Mouse (Mus musculus) forebrain, embryonic 13.5 days (tissue): Measurements from ENCODE around the gene Hs1bp3. TPM values are rescaled to one million over a fixed set of nuclear protein-coding genes. Genes with fewer than 3 reads are reported as not detected.

Source experiments
- ATAC-seq: fragments of 200-750 bp; cut with Nextera tagmentation; 2 replicates; pipeline ENCODE4 v1.8.0; 2017
- H3K27ac ChIP-seq: fragments of 300-500 bp; sonication (generic); 2 replicates; pipeline ENCODE4 v1.5.1; 2015; ENCODE audit warnings: inconsistent platforms, mild to moderate bottlenecking, moderate library complexity
- H3K27me3 ChIP-seq: fragments of 300-500 bp; sonication (generic); 2 replicates; pipeline ENCODE4 v1.6.1; 2015; ENCODE audit warnings: mild to moderate bottlenecking, inconsistent platforms
- H3K36me3 ChIP-seq: fragments of 300-500 bp; sonication (generic); 2 replicates; pipeline ENCODE4 v1.6.1; 2015; ENCODE audit warnings: mild to moderate bottlenecking, inconsistent platforms; ENCODE audit not compliant: poor library complexity, severe bottlenecking
- H3K4me1 ChIP-seq: fragments of 300-500 bp; sonication (generic); 2 replicates; pipeline ENCODE4 v1.6.1; 2015; ENCODE audit warnings: inconsistent platforms
- H3K4me2 ChIP-seq: fragments of 300-500 bp; sonication (generic); 2 replicates; pipeline ENCODE4 v1.6.1; 2015; ENCODE audit warnings: inconsistent platforms, mild to moderate bottlenecking, moderate library complexity
- H3K4me3 ChIP-seq: fragments of 300-500 bp; sonication (generic); 2 replicates; pipeline ENCODE4 v1.5.1; 2015; ENCODE audit warnings: mild to moderate bottlenecking, inconsistent platforms
- H3K9ac ChIP-seq: fragments of 300-500 bp; sonication (generic); 2 replicates; pipeline ENCODE4 v1.6.1; 2015; ENCODE audit warnings: mild to moderate bottlenecking, inconsistent platforms
- H3K9me3 ChIP-seq: fragments of 300-500 bp; sonication (generic); replicated peaks from 2 replicates; pipeline ENCODE4 v1.6.1; 2016; ENCODE audit warnings: inconsistent platforms
- WGBS: fragments of 180-500 bp; shearing (Covaris S2); methylation state at CpG from one replicate; pipeline ENCODE4 v1.1.7; 2015; 5-methylcytosine and 5-hydroxymethylcytosine counted together
- polyA plus RNA-seq: library from polyadenylated mRNA; unstranded; fragments of >200 nt; fragmentation: Nextera tagmentation; extraction: Ambion mirVana; gene quantifications from 2 replicates; pipeline ENCODE4 v1.2.1, GENCODE M21; 2015

Gene Hs1bp3
- polyA plus RNA-seq, 1 experiment from 2014 or later, result 8.9 TPM

GRCm38 (mm10) chr12:8306432-8306831 lies 6.8 kb upstream of the Hs1bp3 start:
- Histone ChIP-seq H3K27me3 (peaks cover 64% of the 10 kb centered on the region), H3K4me3 (no peak overlapping the region), H3K27ac (no peak overlapping the region), H3K9ac (no peak overlapping the region), H3K9me3 (no peaks in the 10 kb centered on the region), H3K36me3 (no peaks in the 10 kb centered on the region), H3K4me2 (no peak overlapping the region), H3K4me1 (peaks cover 11% of the 10 kb centered on the region)
- peak; percentile 61 for ATAC-seq
- WGBS, result 5% methylated on average over 5 of the region's 5 CpGs

GRCm38 (mm10) chr12:8306910-8307309 lies 6.3 kb upstream of the Hs1bp3 start:
- no peak overlapping the region for H3K27ac ChIP-seq
- ATAC-seq, result no peak; the same call in 1 of the 2 replicates
- no peak overlapping the region for H3K4me3 ChIP-seq
- no peak overlapping the region for H3K4me2 ChIP-seq
- peaks cover 6% of the 10 kb centered on the region for H3K4me1 ChIP-seq
- H3K9ac ChIP-seq, result no peak overlapping the region
- no peaks in the 10 kb centered on the region for H3K36me3 ChIP-seq
- peaks cover 64% of the 10 kb centered on the region for H3K27me3 ChIP-seq
- WGBS, result 55% methylated on average over 1 of the region's 1 CpGs
- no peaks in the 10 kb centered on the region for H3K9me3 ChIP-seq

- Histone ChIP-seq H3K36me3 (no peaks in the 10 kb centered on the region), H3K27me3 (peaks cover 30% of the 10 kb centered on the region), H3K4me2 (no peak overlapping the region), H3K9ac (no peak overlapping the region), H3K4me3 (no peak overlapping the region), H3K4me1 (peaks cover 11% of the 10 kb centered on the region), H3K27ac (no peak overlapping the region), H3K9me3 (no peaks in the 10 kb centered on the region)
- WGBS, result 30% methylated on average over 17 of the region's 17 CpGs
- ATAC-seq, result no peak
Measured at GRCm38 (mm10) chr12:8310992-8311391, 2.2 kb upstream of the Hs1bp3 start.

GRCm38 (mm10) chr12:8312266-8312665 lies 966 bp upstream of the Hs1bp3 start:
- H3K27me3 ChIP-seq, result peaks cover 24% of the 10 kb centered on the region
- H3K9ac ChIP-seq, result no peak overlapping the region
- no peaks in the 10 kb centered on the region for H3K9me3 ChIP-seq
- no peak overlapping the region for H3K4me2 ChIP-seq
- peaks cover 11% of the 10 kb centered on the region for H3K4me1 ChIP-seq
- WGBS, result 88% methylated on average over 4 of the region's 4 CpGs
- no peaks in the 10 kb centered on the region for H3K36me3 ChIP-seq
- no peak for ATAC-seq
- H3K27ac ChIP-seq, result no peak overlapping the region
- H3K4me3 ChIP-seq, result no peak overlapping the region

DNA sequence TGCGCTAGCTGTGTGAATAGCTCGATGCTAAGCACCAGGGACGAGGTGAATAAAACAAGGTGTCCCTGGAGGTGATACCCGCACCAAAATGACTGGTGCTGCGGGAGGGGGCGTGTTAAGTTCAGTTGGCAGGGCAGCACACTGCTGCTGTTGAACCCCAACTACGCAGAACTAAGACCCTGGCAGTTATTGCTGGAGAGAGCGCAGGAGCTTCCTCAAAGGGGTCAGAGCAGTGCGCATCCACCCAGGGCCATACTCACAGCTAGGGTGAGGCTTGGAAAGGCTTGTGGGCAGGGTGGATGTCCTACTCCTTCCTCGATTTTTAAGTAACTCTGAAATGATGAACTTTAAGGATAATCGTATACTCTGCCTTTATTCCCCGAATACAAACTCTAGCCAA lies 541 bp downstream of the Hs1bp3 start:
- Histone ChIP-seq H3K27ac (no peak overlapping the region), H3K9me3 (no peaks in the 10 kb centered on the region), H3K27me3 (peaks cover 24% of the 10 kb centered on the region), H3K36me3 (peaks cover 11% of the 10 kb centered on the region; the same call in 1 of the 2 replicates), H3K4me1 (peaks cover 11% of the 10 kb centered on the region), H3K4me2 (peak overlapping the region; percentile 75), H3K9ac (peak overlapping the region; percentile 69), H3K4me3 (peak overlapping the region; percentile 59)
- WGBS, result 22% methylated on average over 12 of the region's 12 CpGs
- peak; percentile 39 for ATAC-seq

DNA sequence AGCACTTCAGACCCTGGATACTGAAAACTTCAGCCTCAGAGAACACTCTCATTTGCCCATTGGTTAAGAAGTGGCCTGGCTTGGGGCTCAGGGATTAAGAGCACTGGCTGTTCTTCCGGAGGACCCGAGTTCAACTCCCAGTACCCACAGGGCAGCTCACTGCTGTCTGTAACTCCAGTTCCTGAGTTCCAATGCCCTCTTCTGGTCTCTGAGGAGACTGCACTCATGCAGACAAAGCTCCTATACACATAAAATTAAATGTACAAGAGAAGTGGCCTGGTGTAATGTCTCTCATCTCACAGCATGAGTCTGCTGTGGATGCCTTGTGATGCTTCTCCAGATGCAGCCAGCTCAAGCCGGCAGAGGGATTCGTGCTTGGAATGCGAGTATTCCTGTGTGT lies 3.3 kb downstream of the Hs1bp3 start:
- peaks cover 9% of the 10 kb centered on the region; the same call in 1 of the 2 replicates for H3K27me3 ChIP-seq
- peaks cover 11% of the 10 kb centered on the region for H3K4me1 ChIP-seq
- no peak for ATAC-seq
- H3K4me3 ChIP-seq, result no peak overlapping the region
- no peaks in the 10 kb centered on the region for H3K9me3 ChIP-seq
- WGBS, result 86% methylated on average over 5 of the region's 5 CpGs
- H3K36me3 ChIP-seq, result peaks cover 28% of the 10 kb centered on the region; the same call in 1 of the 2 replicates
- H3K27ac ChIP-seq, result no peak overlapping the region
- no peak overlapping the region for H3K4me2 ChIP-seq
- H3K9ac ChIP-seq, result no peak overlapping the region

DNA sequence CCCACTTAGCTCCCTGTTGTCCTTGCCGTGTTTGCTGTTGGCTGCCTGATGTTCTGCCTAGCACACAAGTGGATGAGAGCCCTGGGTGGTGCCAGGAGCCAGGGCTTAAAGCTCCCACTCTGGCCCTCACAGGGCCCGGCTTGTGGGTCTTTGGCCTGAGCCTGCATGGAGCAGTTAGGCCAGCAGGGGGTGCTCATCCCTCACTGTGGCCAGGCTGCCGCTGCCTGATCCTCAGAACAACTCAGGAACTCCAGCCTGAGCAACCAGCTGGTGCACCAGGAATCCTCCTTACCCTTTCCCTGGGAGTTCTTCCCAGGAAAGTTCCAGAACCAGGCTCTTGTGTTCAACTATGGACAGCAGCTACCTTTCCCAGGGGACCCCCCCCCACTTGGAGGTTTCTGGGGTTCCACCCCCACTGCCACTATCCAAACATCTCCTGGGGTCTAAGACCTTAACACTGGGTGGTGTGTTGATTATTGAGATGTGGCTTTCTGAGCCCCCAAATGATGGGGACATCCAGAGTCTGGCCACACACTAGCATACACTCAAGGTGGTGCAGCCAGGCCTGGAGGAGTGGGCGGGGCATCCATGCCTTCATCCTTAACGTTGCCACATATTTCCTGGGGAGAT lies 7.0 kb downstream of the Hs1bp3 start:
- peak; percentile 46 for ATAC-seq
- Histone ChIP-seq H3K27ac (no peak overlapping the region), H3K27me3 (no peaks in the 10 kb centered on the region), H3K4me2 (no peak overlapping the region), H3K36me3 (peaks cover 49% of the 10 kb centered on the region; the same call in 1 of the 2 replicates), H3K4me1 (no peaks in the 10 kb centered on the region), H3K9me3 (no peaks in the 10 kb centered on the region), H3K9ac (no peak overlapping the region), H3K4me3 (no peak overlapping the region)
- WGBS, result 55% methylated on average over 5 of the region's 5 CpGs

GRCm38 (mm10) chr12:8321506-8321905 lies 8.3 kb downstream of the Hs1bp3 start:
- no peak for ATAC-seq
- Histone ChIP-seq H3K27ac (no peak overlapping the region), H3K27me3 (no peaks in the 10 kb centered on the region), H3K4me1 (no peaks in the 10 kb centered on the region), H3K4me3 (no peak overlapping the region), H3K4me2 (no peak overlapping the region), H3K9me3 (no peaks in the 10 kb centered on the region), H3K36me3 (peaks cover 52% of the 10 kb centered on the region; the same call in 1 of the 2 replicates), H3K9ac (no peak overlapping the region; the same call in 1 of the 2 replicates)
- 90% methylated on average over 10 of the region's 10 CpGs for WGBS

DNA sequence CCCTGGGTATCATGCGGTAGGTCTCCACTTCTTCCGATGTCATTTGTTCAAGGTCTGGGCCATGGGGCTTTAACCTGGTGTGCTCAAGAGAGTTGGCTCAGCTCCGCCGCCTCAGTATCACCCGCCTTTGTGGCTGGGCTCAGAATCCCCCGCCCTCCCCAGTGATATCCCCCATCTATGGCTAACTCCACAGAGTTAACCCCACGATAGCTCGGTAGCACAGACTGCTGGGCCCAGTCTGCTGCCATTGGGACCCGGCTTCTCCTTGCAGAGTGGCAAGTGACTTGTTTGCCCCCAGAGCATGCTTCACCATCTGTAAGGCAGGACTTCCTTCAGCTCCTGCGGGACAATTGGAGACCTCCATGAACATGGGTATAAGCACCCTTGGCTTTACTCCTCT lies 10.9 kb downstream of the Hs1bp3 start:
- WGBS, result 89% methylated on average over 10 of the region's 10 CpGs
- no peak overlapping the region for H3K27ac ChIP-seq
- no peak for ATAC-seq

DNA sequence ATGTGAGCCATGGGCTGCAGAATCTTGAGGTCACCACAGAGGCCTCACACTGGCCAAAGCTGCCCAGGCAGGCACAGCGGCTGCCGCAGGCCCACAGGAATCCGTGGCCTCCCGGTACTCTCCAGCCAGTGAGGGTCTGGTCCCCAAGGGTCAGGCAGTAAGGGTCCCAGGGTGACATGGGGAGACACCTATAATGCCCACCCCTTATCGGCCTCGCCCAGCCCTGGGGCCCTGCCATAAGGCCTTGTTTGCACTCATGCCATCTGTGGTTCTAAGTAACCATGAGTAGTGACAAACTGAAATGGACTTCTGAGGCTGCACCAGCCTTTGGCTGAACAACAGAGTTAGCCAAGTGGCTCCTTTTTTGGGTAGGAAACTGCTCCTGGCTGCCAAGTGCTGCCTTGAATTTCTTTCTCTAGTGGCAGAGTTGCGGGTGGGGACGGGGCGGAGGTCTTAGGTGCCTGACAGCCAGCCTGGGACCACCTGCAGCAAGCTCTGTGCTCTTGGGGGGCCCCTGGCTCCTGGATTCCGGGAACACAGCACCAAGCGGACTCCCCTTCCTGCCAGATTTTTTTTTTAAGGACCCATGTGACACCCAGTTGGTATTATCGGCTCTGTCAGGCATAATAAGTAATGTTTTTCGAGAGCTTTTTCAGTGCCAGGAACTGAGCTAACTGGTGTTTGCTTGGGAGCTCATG lies 12.2 kb downstream of the Hs1bp3 start:
- 93% methylated on average over 13 of the region's 13 CpGs for WGBS
- Histone ChIP-seq H3K4me3 (no peak overlapping the region), H3K4me2 (no peak overlapping the region), H3K27me3 (no peaks in the 10 kb centered on the region), H3K27ac (no peak overlapping the region), H3K36me3 (peaks cover 39% of the 10 kb centered on the region; the same call in 1 of the 2 replicates), H3K9me3 (no peaks in the 10 kb centered on the region), H3K4me1 (peaks cover 9% of the 10 kb centered on the region), H3K9ac (no peak overlapping the region)
- no peak for ATAC-seq

More for the DNA sequence above, 10.9 kb downstream of the Hs1bp3 start:
- Histone ChIP-seq H3K4me2 (no peak overlapping the region), H3K36me3 (peaks cover 40% of the 10 kb centered on the region; the same call in 1 of the 2 replicates), H3K9ac (no peak overlapping the region), H3K4me3 (no peak overlapping the region), H3K9me3 (no peaks in the 10 kb centered on the region), H3K27me3 (no peaks in the 10 kb centered on the region), H3K4me1 (peaks cover 9% of the 10 kb centered on the region)

GRCm38 (mm10) chr12:8325943-8326522 lies 12.8 kb downstream of the Hs1bp3 start:
- 94% methylated on average over 17 of the region's 17 CpGs for WGBS
- Histone ChIP-seq H3K4me2 (no peak overlapping the region), H3K4me1 (peaks cover 9% of the 10 kb centered on the region), H3K36me3 (peaks cover 34% of the 10 kb centered on the region; the same call in 1 of the 2 replicates), H3K27me3 (no peaks in the 10 kb centered on the region), H3K9me3 (no peaks in the 10 kb centered on the region), H3K27ac (no peak overlapping the region), H3K9ac (no peak overlapping the region), H3K4me3 (no peak overlapping the region)
- ATAC-seq, result no peak
